Mouse (Mus musculus): ENCODE measurements around the gene Lins1. TPM values are rescaled to one million over a fixed set of nuclear protein-coding genes. Genes with fewer than 3 reads are reported as not detected.

Lins1 gene
- polyA plus RNA-seq, 1 experiment, result 5.9 TPM

- Histone ChIP-seq H3K27ac (ENCODE audit: insufficient read depth, low read depth, low read length) (no peak within 1 kb of the TSS), H3K4me3 (ENCODE audit: insufficient read depth, low read length) (no peak within 1 kb of the TSS), H3K4me1 (ENCODE audit: control insufficient read depth, insufficient read depth, low read length) (peaks cover 17% of the 10 kb centered on the region)
- TF ChIP-seq CTCF (IDR thresholded peaks at IDR 0.05; ENCODE audit: low read depth, low read length) (no peak), POLR2A (IDR thresholded peaks at IDR 0.05; ENCODE audit: borderline replicate concordance, low read depth, low read length) (no peak)
Observed at GRCm38 (mm10) chr7:66743377-66743781, 53.7 kb downstream of the Lins1 start, which contains the start of gene Cers3. TSS of gene Cers3 (plus strand) at chr7:66743504.

- H3K27ac ChIP-seq (ENCODE audit: insufficient read depth, low read depth, low read length), result no peak overlapping the region
- no peak overlapping the region for H3K4me3 ChIP-seq (ENCODE audit: insufficient read depth, low read length)
- no peak for TF ChIP-seq POLR2A (IDR thresholded peaks at IDR 0.05; ENCODE audit: borderline replicate concordance, low read depth, low read length)
- TF ChIP-seq CTCF (IDR thresholded peaks at IDR 0.05; ENCODE audit: low read depth, low read length), result no peak
- peaks cover 15% of the 10 kb centered on the region for H3K4me1 ChIP-seq (ENCODE audit: control insufficient read depth, insufficient read depth, low read length)
Observed at GRCm38 (mm10) chr7:66746972-66747371, 57.3 kb downstream of the Lins1 start.

- no peak overlapping the region for H3K27ac ChIP-seq (ENCODE audit: insufficient read depth, low read depth, low read length)
- H3K4me1 ChIP-seq (ENCODE audit: control insufficient read depth, insufficient read depth, low read length), result peaks cover 10% of the 10 kb centered on the region; the same call in 1 of the 2 replicates
- TF ChIP-seq CTCF (IDR thresholded peaks at IDR 0.05; ENCODE audit: low read depth, low read length) (no peak), POLR2A (IDR thresholded peaks at IDR 0.05; ENCODE audit: borderline replicate concordance, low read depth, low read length) (no peak)
- H3K4me3 ChIP-seq (ENCODE audit: insufficient read depth, low read length), result no peak overlapping the region
Observed at GRCm38 (mm10) chr7:66749998-66750397, 60.3 kb downstream of the Lins1 start.

- H3K4me1 ChIP-seq (ENCODE audit: control insufficient read depth, insufficient read depth, low read length), result peaks cover 10% of the 10 kb centered on the region; the same call in 1 of the 2 replicates
- TF ChIP-seq CTCF (IDR thresholded peaks at IDR 0.05; ENCODE audit: low read depth, low read length), result no peak
- no peak for TF ChIP-seq POLR2A (IDR thresholded peaks at IDR 0.05; ENCODE audit: borderline replicate concordance, low read depth, low read length)
- H3K27ac ChIP-seq (ENCODE audit: insufficient read depth, low read depth, low read length), result no peak overlapping the region
- no peak overlapping the region for H3K4me3 ChIP-seq (ENCODE audit: insufficient read depth, low read length)
Observed at GRCm38 (mm10) chr7:66753816-66754215, 64.1 kb downstream of the Lins1 start.

- no peak overlapping the region for H3K4me3 ChIP-seq (ENCODE audit: insufficient read depth, low read length)
Observed at GRCm38 (mm10) chr7:66755611-66756010, 65.9 kb downstream of the Lins1 start.

More at GRCm38 (mm10) chr7:66755611-66756010, 65.9 kb downstream of the Lins1 start:
- TF ChIP-seq CTCF (IDR thresholded peaks at IDR 0.05; ENCODE audit: low read depth, low read length) (no peak), POLR2A (IDR thresholded peaks at IDR 0.05; ENCODE audit: borderline replicate concordance, low read depth, low read length) (no peak)
- Histone ChIP-seq H3K4me1 (ENCODE audit: control insufficient read depth, insufficient read depth, low read length) (peaks cover 9% of the 10 kb centered on the region; the same call in 1 of the 2 replicates), H3K27ac (ENCODE audit: insufficient read depth, low read depth, low read length) (no peak overlapping the region)

Other genes with a start within 250 kb of the Lins1 start
- 15.6 and 15.9 TPM in 2 replicates for gene Asb7, start 293 bp upstream of the Lins1 start, polyA plus RNA-seq (2012; ENCODE audit: insufficient read depth, insufficient read length, missing spikeins)
- gene Cers3, start 53.6 kb downstream of the Lins1 start, polyA plus RNA-seq (2012; ENCODE audit: insufficient read depth, insufficient read length, missing spikeins), result 0.49 TPM in 1 of 2 replicates, not detected in the other
- gene Adamts17, start 149.8 kb downstream of the Lins1 start, polyA plus RNA-seq (2012; ENCODE audit: insufficient read depth, insufficient read length, missing spikeins), result not detected in 2 replicates